Mouse (Mus musculus): ENCODE measurements around the gene Myh10. TPM values are rescaled to one million over a fixed set of nuclear protein-coding genes. Genes with fewer than 3 reads are reported as not detected.

Myh10 gene
- polyA plus RNA-seq, 1 experiment from 2014 or later, result 158 TPM

- WGBS, result 81% methylated on average over 8 of the region's 8 CpGs
- Histone ChIP-seq H3K9me3 (replicated peaks) (no peaks in the 10 kb centered on the region), H3K4me1 (no peaks in the 10 kb centered on the region)
Observed at GRCm38 (mm10) chr11:68859943-68860593, 168.7 kb downstream of the Myh10 start.

GRCm38 (mm10) chr11:68862260-68862659, 170.9 kb downstream of the Myh10 start:
- Histone ChIP-seq H3K4me1 (no peaks in the 10 kb centered on the region), H3K9me3 (replicated peaks) (no peaks in the 10 kb centered on the region)
- 79% methylated on average over 2 of the region's 2 CpGs for WGBS

More at GRCm38 (mm10) chr11:68859943-68860593, 168.7 kb downstream of the Myh10 start:
- Histone ChIP-seq H3K27me3 (peaks cover 8% of the 10 kb centered on the region; the same call in 1 of the 2 replicates), H3K36me3 (no peaks in the 10 kb centered on the region), H3K4me3 (no peak overlapping the region), H3K9ac (no peak overlapping the region), H3K27ac (no peak overlapping the region), H3K4me2 (replicated peaks) (no peak overlapping the region)
- ATAC-seq (ENCODE audit: low FRiP score), result no peak

GRCm38 (mm10) chr11:68863631-68864091, 172.3 kb downstream of the Myh10 start:
- WGBS, result 75% methylated on average over 4 of the region's 4 CpGs
- no peaks in the 10 kb centered on the region for H3K27me3 ChIP-seq

More at GRCm38 (mm10) chr11:68862260-68862659, 170.9 kb downstream of the Myh10 start:
- no peak overlapping the region for H3K4me2 ChIP-seq (replicated peaks)
- ATAC-seq (ENCODE audit: low FRiP score), result no peak
- no peak overlapping the region for H3K4me3 ChIP-seq
- no peak overlapping the region for H3K9ac ChIP-seq
- no peaks in the 10 kb centered on the region for H3K27me3 ChIP-seq
- H3K27ac ChIP-seq, result no peak overlapping the region
- H3K36me3 ChIP-seq, result no peaks in the 10 kb centered on the region

DNA sequence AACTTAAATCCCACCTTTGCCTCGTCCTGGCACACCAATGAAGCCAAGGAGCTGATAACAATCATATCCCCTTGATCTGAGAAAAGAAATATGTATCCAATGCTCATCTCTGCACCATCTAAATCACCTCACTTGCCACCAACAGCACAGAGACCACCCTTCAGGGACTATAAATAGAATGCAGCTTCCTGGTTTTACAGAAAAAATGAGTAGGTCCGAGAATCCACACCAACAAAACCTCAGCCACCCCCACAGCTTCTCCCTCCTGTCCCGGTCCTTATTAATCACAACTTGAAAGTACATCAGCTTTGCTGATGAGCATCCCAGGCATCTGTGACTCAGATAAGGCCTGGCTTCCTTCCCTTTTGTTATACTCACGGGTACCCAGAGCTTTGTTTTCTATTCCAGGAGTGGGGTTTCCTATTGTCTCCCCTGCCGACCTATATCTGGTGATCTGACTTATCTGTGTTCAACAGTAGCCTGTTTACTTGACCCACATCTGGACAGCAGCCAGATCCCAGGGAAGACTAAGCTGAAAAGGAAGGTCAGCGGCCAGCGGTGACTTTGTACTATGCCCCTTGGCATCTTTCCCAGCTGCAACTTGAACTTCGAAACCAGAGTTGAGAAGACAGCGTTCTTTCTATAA, 173.3 kb downstream of the Myh10 start:
- H3K36me3 ChIP-seq, result no peaks in the 10 kb centered on the region
- ATAC-seq (ENCODE audit: low FRiP score), result no peak
- WGBS, result 65% methylated on average over 9 of the region's 9 CpGs
- no peak overlapping the region for H3K4me3 ChIP-seq
- no peaks in the 10 kb centered on the region for H3K9me3 ChIP-seq (replicated peaks)
- H3K4me1 ChIP-seq, result no peaks in the 10 kb centered on the region
- H3K4me2 ChIP-seq (replicated peaks), result no peak overlapping the region
- H3K9ac ChIP-seq, result no peak overlapping the region
- no peaks in the 10 kb centered on the region for H3K27me3 ChIP-seq
- no peak overlapping the region for H3K27ac ChIP-seq

More at GRCm38 (mm10) chr11:68863631-68864091, 172.3 kb downstream of the Myh10 start:
- H3K4me3 ChIP-seq, result no peak overlapping the region
- no peaks in the 10 kb centered on the region for H3K36me3 ChIP-seq
- no peak for ATAC-seq (ENCODE audit: low FRiP score)
- H3K9me3 ChIP-seq (replicated peaks), result no peaks in the 10 kb centered on the region
- no peak overlapping the region for H3K27ac ChIP-seq
- no peak overlapping the region for H3K4me2 ChIP-seq (replicated peaks)
- no peak overlapping the region for H3K9ac ChIP-seq
- no peaks in the 10 kb centered on the region for H3K4me1 ChIP-seq

Other genes with a start within 250 kb of the Myh10 start
- 1.4 and 2.1 TPM in 2 replicates for gene Pik3r6, start 188.5 kb upstream of the Myh10 start, polyA plus RNA-seq (2016; fragmentation: Nextera tagmentation; extraction: Ambion mirVana)
- 0.14 and 0.30 TPM in 2 replicates for gene Mfsd6l, start 135.4 kb upstream of the Myh10 start, polyA plus RNA-seq (2016; fragmentation: Nextera tagmentation; extraction: Ambion mirVana)
- 0.66 and 0.99 TPM in 2 replicates for gene Ccdc42, start 104.5 kb upstream of the Myh10 start, polyA plus RNA-seq (2016; fragmentation: Nextera tagmentation; extraction: Ambion mirVana)
- gene Ndel1, start 180.3 kb downstream of the Myh10 start, polyA plus RNA-seq (2016; fragmentation: Nextera tagmentation; extraction: Ambion mirVana), result 76.2 and 77.1 TPM in 2 replicates
- 0.07 TPM in 1 of 2 replicates, not detected in the other for gene Rnf222, start 197.0 kb downstream of the Myh10 start, polyA plus RNA-seq (2016; fragmentation: Nextera tagmentation; extraction: Ambion mirVana)
- 624 and 749 TPM in 2 replicates for gene Rpl26, start 210.0 kb downstream of the Myh10 start, polyA plus RNA-seq (2016; fragmentation: Nextera tagmentation; extraction: Ambion mirVana)
- gene Odf4, start 235.5 kb downstream of the Myh10 start, polyA plus RNA-seq (2016; fragmentation: Nextera tagmentation; extraction: Ambion mirVana), result 0.36 TPM in 1 of 2 replicates, not detected in the other

Measured in hindbrain, embryonic 12.5 days (tissue).